Mouse (Mus musculus): Measurements from ENCODE around the gene Rpap3. TPM values are rescaled to one million over a fixed set of nuclear protein-coding genes. Genes with fewer than 3 reads are reported as not detected.

Rpap3 gene
- total RNA-seq, 1 experiment from 2014 or later = 14.6 TPM

DNA sequence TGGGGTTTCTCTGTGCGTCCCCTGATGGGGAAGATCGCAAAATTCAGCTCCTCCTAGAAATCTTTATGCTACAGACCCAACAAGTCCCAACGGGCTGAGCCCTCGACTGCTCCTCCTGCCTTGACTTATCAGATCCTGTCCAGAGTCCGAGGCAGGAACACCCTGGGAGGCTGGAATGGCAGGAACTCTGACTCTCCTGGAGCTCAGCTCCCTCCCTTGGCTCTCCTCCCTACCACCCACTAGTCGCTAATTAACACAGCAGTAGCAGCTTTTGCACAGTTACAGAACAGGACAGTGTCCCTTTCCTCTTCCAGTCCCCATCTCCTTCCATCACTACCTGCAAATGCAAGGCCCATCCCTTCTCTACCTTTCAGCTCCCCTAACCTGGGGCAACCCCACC lies 24.7 kb upstream of the Rpap3 start:
- no peak for DNase-seq

- DNase-seq = peak; percentile 82
Observed at GRCm38 (mm10) chr15:97728804-97729203, 23.2 kb upstream of the Rpap3 start.

- DNase-seq = no peak
Observed at GRCm38 (mm10) chr15:97728394-97728793, 22.8 kb upstream of the Rpap3 start.

- DNase-seq = no peak
Observed at GRCm38 (mm10) chr15:97727520-97727919, 21.9 kb upstream of the Rpap3 start.

- DNase-seq = no peak
Observed at GRCm38 (mm10) chr15:97727048-97727447, 21.4 kb upstream of the Rpap3 start.

GRCm38 (mm10) chr15:97726310-97726709 lies 20.7 kb upstream of the Rpap3 start:
- no peak for DNase-seq

- peak; percentile 58 for DNase-seq
Observed at GRCm38 (mm10) chr15:97725198-97725785, 19.7 kb upstream of the Rpap3 start.

DNA sequence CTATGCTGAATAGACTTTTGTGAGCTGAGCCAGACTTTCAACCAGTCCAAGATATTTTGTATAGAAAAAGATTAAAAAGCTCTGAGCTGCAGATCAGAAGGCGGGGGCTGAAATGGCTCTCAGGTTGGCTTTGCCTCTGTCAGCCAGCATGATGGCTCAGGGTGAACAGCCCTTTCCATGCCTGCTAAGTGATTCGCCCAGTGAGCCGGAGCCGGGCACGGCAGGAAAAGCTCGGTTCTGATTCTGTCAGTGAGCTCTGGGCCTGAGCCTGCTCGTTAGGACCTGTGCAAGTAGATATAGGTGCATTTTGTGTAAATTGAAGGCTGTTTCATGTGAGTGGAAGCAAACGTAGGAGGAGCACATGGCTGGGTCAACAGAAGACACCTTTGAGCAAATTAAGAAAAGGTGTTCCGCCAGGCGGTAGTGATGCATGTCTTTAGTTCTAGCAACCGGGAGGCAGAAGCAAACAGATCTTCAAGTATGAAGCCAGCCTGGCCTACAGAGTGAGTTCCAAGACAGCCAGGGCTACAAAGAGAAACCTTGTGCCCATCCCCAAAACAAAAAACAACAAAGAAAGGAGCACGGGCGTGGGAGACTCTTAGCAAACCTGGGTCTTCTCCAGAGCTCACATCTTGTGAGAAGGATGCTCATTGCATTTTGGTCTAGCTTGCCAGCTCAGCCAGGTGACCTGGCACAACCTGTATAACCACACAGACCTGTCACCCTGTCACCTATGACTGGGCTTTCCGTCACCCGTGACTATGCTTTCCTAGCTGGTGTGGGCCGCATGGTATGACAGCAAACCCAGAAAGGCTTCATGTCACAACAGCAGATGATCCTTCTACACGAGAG lies 18.9 kb upstream of the Rpap3 start:
- no peak for DNase-seq

GRCm38 (mm10) chr15:97723536-97724345 lies 18.1 kb upstream of the Rpap3 start:
- no peak for DNase-seq

DNA sequence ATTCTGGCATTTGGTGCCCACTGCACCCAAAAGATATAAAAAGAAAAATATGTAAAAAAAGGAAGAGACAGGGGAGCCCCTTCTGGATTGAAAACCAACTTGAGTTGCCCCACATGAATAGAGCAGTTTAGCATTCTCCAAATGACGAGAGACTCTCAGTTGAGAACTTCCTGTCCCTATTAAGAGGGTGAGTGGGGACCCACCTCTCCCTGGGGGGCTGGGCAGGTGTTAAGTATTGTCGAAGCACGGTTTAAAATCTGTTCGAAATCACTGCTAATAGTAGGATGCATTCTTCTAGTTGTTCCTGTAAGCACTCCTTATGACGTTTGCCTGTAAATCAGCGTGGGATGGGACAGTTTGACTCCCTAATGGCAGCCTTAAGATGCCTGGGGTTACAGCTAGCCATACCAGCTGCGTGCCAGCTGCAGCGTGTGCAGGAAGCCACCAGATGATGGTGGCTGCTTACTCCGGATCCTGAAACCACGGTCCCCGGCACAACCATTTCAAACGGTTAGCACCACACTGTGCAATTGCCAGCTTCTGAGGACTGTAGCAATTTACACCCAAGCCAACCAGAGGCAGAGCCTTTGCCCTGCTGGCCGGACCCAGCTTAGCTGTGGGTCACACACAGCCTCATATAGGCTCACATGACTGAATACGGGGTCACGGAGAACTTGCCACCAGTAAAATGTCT lies 15.5 kb upstream of the Rpap3 start:
- no peak for DNase-seq

- DNase-seq = peak; percentile 33
Observed at GRCm38 (mm10) chr15:97720026-97720675, 14.5 kb upstream of the Rpap3 start.

- no peak for DNase-seq
Observed at GRCm38 (mm10) chr15:97719494-97719893, 13.9 kb upstream of the Rpap3 start.

DNA sequence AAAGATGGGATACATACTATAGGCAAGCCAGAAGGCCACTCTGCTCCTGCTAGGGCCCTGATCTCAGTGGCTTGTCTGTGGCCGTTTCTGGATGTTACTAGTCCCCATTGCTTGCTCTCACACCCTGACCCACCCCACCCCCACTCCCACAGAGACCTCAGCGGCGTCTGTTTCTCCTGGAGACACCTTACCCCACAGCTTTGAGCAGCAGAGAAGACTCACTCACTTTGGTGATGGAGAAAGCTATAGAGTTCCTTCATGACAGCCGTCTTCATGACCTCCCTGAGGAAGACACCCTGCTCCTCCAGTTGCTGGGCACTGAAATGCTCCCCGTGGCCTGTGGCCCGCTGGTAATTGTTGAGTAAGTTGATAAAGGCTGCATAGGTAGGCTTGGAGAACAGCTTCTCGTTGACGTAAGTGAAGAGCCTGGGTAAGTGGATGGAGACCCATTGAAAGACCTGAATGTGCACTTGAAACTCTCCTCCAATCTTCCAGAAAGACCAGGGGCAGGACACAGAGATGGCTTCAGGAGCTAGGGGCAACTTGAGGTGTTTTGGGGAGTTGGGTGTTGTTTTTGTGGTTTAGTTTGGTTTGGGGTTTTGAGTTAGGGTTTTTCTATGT lies 13.0 kb upstream of the Rpap3 start:
- no peak for DNase-seq

DNA sequence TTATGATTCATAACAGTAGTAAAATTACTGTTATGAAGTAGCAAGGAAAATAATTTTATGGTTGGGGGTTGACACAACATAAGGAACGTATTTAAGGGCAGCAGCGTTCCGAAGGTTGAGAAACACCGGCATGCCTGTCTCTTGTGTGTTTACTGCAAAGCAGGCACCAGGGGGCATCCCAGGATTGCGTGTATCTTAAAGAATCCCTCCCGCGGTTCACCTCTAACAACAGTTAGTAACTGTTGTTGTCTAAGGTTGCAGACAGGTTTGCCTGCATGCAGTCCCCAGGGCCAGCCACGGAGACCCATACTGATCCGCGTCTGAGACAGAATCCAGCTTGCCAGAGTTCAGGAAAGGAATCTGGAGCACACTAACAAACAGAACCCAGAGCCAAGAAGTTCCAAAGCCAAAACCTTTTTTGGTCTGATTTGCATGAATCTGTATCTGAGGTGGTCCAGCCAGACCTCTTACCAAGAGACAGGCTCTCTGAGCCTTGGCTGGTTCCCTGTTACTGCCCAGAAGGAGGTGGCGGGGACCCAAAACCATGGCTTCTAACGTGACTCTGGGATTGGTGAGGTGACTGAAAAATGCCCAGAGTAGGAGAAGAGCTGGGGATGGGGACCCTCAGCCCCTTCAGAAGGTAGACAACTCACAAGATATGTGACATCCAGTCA lies 12.4 kb upstream of the Rpap3 start:
- peak; percentile 81 for DNase-seq

GRCm38 (mm10) chr15:97716782-97717181 lies 11.2 kb upstream of the Rpap3 start:
- DNase-seq = no peak

GRCm38 (mm10) chr15:97715734-97716133 lies 10.1 kb upstream of the Rpap3 start:
- DNase-seq = no peak

DNA sequence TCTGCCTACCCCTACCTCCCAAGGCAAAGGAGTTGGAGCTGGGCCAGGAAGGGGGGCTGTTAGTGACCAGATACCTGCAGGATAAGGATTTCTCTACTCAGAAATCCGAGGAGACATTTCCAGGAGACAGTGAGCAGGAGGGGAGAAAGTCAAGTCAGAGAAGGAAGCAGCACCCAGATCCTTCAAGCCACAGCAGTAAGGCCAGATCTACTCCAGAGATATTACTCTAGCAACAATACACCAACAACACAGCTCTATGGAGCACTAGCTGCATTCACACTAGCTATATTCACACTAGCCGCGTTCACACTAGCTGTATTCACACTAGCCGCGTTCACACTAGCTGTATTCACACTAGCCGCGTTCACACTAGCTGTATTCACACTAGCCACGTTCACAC lies 9.5 kb upstream of the Rpap3 start:
- no peak for DNase-seq

DNA sequence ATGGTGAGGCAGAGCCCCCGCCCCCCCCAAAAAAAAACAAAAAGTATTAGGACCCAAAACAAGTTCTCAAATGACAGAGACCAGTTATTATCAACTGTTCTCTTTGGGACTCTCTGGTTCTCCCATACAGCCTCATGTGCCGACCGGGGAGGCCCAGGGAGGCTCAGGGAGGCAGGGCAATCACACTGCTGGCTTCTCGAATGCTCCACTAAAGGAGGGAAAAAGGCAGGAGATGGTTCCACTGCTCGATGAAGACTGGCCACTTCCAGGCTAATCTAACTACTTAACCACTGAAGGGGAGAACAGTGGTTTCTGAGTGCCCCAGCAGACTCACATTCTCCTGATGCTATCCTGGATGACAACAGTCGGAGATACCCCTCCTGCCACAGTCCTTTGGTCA lies 6.9 kb upstream of the Rpap3 start:
- no peak for DNase-seq

DNA sequence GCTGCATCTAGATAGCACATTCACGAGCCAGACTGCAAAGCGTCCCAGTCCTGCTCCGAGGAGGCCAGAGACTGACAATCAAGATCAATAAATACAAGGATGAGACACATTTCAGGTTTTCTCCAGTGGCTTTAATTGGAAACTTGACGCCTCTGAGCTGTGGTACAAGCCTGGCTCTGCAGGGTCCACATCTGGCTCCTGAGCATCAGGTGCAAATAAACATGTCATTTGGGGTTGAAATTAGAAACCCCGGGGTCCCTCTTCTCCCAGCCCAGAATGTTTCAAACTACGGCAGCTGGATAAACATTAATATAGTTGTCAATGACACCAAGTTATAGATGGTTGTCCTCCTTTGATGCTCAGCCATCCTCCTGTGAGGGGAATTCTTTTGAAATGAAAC lies 5.3 kb upstream of the Rpap3 start:
- DNase-seq = no peak

DNA sequence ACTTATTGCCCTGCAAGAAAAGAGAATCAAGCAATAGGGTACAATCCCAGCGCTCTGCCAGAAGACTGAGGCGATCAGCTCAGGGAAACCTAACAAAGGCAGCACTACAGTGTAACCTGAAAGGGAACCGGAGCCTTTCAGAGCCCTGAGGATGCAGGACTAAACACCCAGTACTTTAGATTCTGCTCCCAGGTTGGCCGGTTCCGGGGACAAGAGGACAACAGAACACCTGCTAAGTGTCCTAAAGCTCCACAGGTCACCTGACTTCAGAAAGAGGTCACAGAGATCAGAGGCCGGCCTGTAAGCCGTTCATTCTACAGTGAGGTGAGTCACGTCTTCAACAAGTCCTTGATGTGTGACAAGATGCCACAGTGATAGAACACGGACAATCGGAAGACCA lies 9.0 kb downstream of the Rpap3 start:
- no peak for DNase-seq

DNA sequence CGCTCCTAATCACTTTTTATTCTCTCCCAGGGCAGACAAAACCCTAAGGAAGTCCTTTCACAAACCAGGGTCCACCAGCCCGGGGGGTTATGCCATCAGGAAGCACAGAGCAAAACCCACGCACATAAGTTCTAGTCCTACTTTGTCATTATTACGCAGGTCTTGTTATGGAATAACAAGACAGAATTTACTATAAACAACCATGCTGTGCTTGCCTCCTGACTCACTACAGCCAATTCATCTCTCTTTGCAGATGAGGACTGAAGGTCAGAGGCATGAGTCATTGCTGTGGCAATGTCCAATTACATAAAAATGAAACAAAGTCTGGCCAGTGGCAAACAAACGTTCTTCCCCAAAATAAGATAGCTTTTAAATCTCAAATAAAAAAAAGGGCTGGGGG lies 12.2 kb downstream of the Rpap3 start:
- DNase-seq = peak; percentile 63

All from adrenal gland, postnatal 14 days (tissue).